Mouse (Mus musculus) NIH3T3 (cell line): ENCODE results near the gene Simc1.

Source experiments
- DNase-seq: peaks from one replicate; pipeline ENCODE4 v3.0.0-alpha.2; 2012; ENCODE audit warnings: low read depth

Simc1 gene

DNA sequence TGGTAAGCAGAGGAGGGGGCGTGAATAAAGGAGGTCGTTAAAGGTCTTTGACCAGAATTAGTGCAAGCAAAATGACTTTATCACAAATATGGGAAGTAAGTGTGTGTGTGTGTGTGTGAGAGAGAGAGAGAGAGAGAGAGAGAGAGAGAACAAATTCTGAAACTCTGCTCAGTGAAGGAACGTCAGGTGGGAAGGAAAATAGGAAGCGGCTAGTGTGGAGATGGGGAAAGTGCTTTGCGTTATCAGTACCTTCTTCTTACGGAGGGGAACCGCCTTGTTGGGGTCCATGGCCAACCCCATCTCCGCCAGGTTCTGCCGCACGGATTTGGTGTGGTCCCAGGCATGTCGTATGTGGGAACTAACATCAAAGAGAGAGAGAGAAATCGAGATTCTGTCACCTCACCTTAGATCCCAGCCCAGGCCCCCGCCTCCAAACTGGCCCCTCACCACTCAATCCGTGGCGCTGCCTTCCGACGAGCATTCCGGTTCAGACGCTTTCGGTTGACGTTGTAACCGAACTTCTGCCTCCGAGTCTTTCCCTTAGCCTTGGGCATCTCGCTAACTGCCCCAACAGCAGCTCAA lies 85.9 kb downstream of the Simc1 start:
- DNase-seq = no peak

DNA sequence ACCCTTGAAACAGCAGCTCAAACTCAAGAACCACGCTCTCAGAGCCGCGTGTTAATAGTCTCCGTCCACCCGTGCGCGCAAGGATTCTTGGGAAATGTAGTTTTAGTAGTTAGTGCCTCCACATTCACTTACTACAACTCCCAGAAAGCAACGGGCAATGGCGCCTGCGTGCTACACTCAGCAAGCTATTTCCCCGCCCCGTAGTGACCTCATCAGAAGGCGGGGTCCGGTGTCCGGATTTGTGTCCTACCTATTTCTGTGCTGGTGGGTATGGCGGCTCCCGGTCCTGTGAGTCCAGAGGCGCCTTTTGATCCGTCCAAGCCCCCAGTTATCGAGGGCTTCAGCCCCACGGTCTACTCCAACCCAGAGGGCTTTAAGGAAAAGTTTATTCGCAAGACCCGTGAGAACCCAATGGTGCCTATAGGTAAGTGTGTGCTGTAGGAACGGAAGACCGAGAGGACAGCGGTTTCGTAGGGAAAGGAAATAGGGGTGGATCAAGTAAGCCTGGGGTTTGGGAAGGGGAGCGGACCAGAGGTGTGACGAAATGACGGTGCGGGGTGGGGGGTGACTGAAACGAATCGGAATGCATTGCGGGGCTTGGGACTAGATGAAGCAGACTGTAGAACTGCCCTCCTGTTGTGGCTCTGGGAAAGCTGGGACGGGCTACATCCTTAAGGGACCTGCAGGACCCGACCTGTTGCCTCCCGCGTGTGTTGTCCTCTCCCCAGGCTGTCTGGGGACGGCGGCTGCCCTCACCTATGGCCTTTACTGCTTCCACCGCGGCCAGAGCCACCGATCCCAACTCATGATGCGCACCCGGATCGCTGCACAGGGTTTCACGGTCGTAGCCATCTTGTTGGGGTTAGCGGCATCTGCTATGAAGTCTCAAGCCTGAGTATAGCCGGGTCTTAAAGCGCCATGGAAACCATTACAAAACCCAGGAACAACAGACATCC lies 86.7 kb downstream of the Simc1 start, which contains the start of the genes Nop16 and Higd2a:
TSS of gene Nop16 (minus strand) at position 95 of the 956 bp plus-strand sequence.
TSS of gene Higd2a (plus strand) at position 212 of the 956 bp plus-strand sequence.
- peak; percentile 97 for DNase-seq

DNA sequence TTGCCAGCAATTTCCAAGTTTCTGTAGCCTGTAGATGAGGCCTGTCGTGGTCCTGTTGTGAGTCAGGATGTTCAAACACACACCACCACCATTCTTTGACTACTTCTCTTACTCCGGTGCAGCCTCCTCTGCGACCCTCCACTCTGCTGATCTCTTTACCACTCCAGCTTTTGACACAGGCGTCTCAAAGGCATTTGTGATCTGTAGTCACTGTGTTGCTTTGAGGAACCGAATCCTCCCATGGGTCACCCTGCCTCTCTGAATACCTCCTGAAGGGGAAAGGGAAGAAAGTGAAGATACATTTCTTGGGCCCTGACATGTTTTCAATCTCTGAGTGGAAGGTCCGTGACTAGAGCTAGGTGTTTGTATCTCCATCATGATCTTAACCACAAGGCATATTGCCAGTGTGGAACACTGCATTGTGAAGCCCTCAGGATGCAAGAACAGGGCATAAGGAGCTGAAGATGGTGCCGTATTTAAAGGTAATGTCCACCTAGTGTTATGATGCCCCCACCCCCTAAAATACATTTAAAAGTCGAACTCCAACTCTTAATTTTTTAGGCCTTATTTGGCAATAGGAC lies 88.3 kb downstream of the Simc1 start:
- no peak for DNase-seq

DNA sequence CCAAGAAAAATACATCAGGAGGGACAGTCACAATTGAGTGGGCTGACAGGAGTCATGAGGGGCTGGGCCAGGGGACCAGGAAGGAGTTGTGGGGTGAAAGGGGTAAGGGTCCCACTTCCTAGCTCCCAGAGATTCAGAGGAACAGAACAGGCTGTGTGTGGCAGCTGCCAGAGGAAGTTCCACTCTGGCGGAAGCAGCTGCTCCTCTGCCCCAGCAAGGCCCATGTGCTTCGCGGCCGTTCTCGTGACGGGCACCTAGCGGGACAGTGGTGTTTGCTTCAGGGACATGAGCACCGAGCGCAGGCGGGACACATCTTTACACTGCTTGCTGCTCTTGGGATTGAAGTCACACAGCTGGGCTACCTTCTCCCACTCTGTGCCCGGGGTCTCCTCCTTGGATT lies 90.0 kb downstream of the Simc1 start:
- DNase-seq = no peak

DNA sequence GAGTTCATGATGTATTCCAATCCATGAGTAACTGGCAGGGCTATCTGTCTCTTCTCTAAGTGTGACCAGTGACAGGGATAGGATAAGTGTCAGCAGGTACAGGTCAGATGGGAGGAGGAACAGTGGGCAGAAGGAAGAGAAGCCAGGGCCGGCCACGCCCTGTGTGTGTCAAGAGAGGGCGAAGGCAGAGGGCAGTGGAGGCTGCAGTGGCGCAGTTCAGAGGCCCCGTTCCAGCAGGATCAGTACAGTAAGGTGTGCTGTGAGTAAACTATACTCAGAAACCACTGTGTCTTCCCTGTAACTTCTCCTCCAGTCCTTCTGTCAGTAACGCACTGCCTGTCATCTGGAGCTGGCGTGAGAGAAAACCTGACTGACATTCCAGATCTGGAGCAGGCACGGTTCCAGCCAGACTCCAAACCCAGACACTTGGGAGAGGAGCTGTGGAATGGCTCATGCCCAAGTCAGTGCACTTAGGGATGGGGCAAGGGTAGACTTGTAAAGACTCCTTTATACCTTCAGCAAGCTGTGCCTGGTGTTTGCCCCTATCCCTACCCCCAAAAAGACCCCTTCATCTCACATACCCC lies 92.6 kb downstream of the Simc1 start:
- peak; percentile 39 for DNase-seq

DNA sequence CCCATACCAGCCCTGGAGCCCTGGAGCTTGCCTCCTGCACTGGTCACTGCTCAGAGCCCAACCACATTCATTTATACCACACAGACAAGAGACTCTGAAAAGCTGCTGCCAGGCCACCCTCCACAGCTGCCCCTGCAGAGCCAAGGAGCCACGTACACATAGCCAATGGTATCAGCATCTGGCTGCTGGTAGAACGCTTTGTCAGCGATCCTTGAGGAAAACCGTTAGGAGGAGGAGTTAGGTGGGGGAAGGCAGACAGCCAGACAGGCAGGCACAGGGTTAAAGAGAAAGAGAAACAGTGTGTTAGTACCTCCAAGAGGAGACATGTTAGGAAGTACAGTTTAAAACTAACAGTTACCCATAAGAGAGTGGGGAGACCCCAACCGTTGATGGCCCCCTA lies 93.3 kb downstream of the Simc1 start:
- no peak for DNase-seq

DNA sequence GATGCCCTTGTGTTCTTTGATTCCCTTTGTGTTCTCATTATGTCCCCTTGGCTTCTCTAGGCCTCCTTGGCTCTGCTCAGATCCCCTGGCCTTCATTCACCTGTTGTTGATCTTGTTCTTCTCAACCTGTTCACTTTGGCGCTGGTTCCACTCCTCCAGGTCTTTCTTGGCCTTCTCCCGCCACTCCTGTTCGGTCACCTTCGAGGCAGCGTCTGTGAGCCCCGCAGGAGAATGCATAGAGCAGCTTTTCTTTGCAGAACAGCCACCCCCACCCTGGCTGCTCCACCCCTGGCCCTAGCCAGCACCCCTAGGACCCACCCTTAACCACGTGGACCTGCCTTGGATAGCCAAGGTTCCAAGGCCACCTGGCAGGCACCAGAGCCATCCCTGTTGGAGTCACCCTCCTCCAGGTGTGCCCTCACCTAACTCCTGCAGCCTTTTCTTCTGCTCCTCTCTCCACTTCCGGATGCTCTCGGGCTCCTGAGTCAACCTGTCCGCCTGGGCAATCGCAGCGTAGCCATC lies 95.1 kb downstream of the Simc1 start:
- DNase-seq = no peak
